Mouse (Mus musculus): ENCODE results near the gene Tmem223.

Gene Tmem223

DNA sequence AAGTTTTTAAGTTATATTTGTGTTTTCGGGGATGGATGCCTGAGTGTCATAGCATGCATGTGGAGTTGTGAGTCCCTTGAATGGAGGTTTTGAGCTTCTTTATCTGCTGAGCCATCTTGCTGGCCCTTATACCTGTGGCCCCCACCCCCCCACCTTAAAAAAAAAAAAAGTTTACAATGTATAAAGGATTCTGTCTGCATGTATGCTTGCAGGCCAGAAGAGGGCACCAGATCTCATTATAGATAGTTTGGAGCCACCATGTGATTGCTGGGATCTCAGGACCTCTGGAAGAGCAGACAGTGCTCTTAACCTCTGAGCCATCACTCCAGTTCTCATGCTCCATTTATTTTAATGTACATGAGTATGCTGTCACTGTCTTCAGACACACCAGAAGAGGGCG lies 23.4 kb upstream of the Tmem223 start:
- DNase-seq = no peak

GRCm38 (mm10) chr19:8755652-8756051 lies 15.1 kb upstream of the Tmem223 start:
- DNase-seq = no peak

- peak; percentile 87 for DNase-seq
These were observed 14.0 kb upstream of the Tmem223 start, which contains the start of gene Nxf1 for GRCm38 (mm10) chr19:8756635-8757387. TSS of gene Nxf1 (plus strand) at chr19:8757073.

GRCm38 (mm10) chr19:8757471-8757998 lies 13.3 kb upstream of the Tmem223 start:
- no peak for DNase-seq

- no peak for DNase-seq
These were observed 11.9 kb upstream of the Tmem223 start for GRCm38 (mm10) chr19:8758899-8759298.

DNA sequence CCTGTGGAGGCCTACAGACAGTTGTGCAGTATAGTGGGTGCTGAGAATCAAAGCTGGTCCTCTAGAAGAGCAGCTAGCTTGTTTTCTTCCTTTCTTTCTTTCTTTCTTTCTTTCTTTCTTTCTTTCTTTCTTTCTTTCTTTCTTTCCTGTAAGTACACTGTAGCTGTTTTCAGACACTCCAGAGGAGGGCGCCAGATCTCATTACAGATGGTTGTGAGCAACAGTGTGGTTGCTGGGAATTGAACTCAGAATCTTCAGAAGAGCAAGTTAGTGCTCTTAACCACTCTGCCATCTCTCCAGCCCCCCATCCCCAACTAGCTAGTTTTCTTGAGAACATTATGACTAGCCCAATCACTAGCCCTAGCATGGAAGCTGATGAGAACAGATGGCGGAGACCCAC lies 10.0 kb upstream of the Tmem223 start:
- no peak for DNase-seq

DNA sequence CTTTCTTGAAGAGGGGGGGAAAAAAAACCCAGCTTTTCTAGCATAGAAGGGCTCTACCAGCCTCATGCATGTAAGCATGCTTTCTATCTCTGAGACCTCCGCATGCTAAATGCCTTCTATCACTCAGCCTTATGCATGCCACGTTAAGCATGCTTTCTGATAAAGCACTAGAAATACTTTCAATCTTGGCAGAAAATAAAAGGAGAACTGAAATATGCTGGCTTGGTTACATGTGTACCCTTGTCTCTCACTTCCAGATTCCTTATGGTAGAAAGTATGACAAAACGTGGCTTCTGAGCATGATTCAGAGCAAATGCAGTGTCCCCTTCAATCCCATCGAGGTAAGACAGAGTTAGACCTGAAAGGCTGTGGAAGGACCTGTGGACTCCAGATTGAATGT lies 7.5 kb upstream of the Tmem223 start:
- no peak for DNase-seq

GRCm38 (mm10) chr19:8765562-8765961 lies 5.2 kb upstream of the Tmem223 start:
- no peak for DNase-seq

DNA sequence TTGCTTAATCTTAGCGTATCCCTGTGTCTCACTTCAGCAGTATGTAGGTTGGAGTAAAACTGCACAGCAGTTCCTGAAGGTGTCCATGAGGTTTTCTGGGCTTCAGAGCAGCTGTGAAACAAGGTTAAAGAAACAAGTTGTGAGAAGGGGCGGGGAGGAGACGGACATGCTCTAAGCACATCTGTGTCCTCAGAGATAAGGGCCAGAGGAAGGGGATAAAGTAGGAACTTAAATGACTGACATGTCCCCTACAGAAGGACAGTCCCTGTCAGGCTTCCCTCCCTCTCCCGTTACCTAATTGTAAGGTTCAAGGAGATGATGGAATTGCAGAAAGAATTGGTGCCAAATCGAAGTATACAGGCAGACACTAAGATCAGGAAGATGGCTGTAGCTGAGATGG lies 2.2 kb downstream of the Tmem223 start:
- DNase-seq = no peak

- DNase-seq = no peak
These were observed 2.6 kb downstream of the Tmem223 start for GRCm38 (mm10) chr19:8773409-8773808.

DNA sequence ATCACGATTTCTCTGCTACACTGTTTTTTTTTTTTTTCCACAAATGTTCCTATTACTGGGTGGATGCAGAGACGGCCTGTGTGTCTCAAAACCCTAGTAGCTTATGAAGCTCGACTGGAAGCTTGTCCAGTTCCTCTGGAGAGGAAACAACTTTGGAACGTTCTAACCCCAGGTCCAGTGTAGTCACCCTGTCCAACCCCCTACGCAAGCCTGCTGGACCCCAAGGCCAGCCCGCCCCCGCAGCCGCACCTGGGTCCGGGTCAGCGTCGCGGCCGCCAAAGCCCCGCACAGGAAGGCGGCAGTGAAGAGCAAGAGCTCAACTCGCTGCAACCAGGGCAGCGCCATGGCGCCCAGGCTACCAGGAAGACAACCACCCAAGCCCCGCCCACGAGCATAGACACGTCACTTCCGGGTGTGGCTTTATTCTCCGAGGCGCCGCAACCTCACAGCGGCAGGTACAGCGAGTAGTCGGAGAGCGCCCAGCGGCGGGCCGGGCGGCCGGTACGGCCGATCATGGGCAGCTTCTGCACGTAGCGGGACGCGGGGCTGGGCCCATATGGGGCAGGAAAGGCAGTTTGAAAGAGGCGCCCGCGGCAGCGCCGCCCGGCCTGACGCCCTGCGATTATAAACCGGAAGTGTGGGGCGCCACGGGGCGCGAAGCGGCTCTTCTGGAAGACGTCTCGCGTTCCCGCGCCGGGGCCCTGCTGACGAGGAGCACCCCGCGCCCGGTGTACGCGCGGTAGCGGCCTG lies 3.5 kb downstream of the Tmem223 start, which contains the start of gene Tmem179b:
Tmem179b (minus strand) TSS at position 382 of the 750 bp plus-strand sequence.
- DNase-seq = peak; percentile 95

- DNase-seq = no peak
These were observed 4.2 kb downstream of the Tmem223 start for GRCm38 (mm10) chr19:8774951-8775421.

- DNase-seq = peak; percentile 94
These were observed 15.4 kb downstream of the Tmem223 start, which contains the start of gene Taf6l for GRCm38 (mm10) chr19:8786008-8786781. TSS of gene Taf6l (minus strand) at chr19:8786417.

- no peak for DNase-seq
These were observed 17.7 kb downstream of the Tmem223 start for GRCm38 (mm10) chr19:8788521-8788920.

GRCm38 (mm10) chr19:8789171-8789570 lies 18.4 kb downstream of the Tmem223 start:
- DNase-seq = no peak

DNA sequence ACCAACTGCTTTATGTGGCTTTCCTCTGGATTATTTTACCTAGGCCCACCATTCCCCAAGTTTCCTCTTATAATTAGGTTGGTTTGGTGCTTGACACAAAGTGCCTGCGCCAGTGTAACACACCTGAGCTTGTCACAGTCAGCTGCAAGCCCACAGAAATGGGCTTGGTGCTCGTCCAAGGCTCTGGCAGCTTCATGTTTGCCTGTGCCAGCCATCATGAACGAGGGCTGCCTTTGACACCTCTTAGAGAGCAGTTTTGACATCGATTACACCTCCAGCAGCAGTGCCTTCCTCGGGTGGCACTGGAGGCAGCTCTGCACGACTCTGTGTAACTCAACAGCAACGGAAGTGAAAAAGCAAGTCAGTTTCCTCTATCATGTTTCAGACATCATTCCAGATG lies 19.4 kb downstream of the Tmem223 start:
- no peak for DNase-seq

DNA sequence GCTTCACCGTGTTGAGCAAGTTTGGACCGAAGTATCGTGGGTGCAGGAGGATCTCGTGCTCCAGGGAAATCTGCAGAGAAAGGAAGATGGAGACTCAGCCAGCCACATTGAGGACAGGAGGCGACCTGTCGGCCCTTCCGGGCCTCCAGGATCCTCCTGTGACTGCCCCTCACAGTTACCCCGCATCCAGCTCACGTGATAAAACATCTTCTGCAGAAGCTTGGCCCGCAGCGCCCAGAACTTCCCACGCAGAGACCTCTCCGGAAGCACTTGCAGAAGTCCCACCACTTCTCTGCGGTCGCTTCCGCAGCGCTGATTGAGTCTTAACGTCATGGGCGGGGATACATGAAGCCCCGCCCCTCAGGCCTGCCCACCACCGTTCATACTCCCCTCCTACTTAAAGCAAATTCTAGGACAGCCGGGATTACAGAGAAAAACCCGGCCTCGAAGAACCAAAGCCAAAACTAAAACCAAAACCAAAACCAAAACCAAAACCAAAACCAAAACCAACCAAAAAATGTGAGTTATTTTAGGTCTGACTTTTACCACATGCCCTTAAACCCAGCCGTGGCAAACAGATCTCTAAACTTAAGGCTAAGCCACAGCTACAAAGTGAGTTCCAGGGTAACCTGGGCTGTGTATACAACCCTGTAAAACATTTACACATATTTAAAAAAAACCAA lies 27.6 kb downstream of the Tmem223 start, which contains the start of gene Polr2g:
Polr2g (minus strand) TSS at position 314 of the 683 bp plus-strand sequence.
- DNase-seq = peak; percentile 91

- DNase-seq = no peak
These were observed 28.1 kb downstream of the Tmem223 start for GRCm38 (mm10) chr19:8798947-8799315.

DNA sequence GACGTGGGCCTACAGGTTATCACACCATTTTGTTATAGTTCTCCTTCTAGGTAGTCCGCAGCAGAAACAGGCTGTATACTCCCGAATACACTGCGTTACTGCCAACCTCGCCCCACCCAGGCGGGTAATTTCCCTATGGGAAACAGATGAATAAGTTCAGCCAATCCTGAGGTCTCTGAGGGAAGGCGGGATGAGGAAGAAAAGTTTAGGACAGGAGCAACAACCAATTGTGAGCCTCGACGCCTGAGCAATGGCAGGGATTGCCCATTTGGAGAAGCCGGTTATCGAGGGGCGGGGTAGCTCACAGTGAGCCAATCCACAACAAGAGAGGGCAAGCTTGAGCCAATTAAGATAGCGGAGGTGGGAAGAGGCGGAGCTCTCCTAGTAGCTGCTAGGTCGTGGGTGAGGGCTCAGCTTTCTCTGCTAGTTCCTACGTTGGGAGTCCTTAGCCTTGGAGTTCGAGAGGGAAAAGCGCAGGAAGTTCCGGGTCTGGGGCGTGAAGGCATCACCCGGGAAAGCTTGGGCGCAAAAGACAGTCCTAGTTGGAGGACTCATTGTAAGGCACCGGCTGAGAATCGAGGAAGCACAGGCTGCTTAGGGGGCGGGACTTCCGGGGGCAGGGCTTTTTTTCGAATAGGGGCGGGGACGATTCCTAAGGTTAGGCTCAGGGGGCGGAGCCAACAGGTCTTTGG lies 31.5 kb downstream of the Tmem223 start, which contains the start of gene Zbtb3:
Zbtb3 (plus strand) TSS at position 426 of the 692 bp plus-strand sequence.
- DNase-seq = peak; percentile 98

GRCm38 (mm10) chr19:8803204-8803780 lies 32.5 kb downstream of the Tmem223 start:
- DNase-seq = no peak

All from cerebellum, adult 11-12 months (tissue).